Mouse (Mus musculus) c-Kit-positive CD71-positive TER-119-positive erythroid progenitor cells, embryonic 14.5 days (primary cell): ENCODE results near the gene Serinc2.
"Not testable (repeated sequence)": the region's sequence is repeated elsewhere in the genome, so short reads cannot be mapped to it uniquely, and the experiment has no call there.

Experiments used
- DNase-seq: peaks from one replicate; pipeline ENCODE4 v3.0.0-alpha.2; 2013; ENCODE audit warnings: low spot score

The Serinc2 gene

DNA sequence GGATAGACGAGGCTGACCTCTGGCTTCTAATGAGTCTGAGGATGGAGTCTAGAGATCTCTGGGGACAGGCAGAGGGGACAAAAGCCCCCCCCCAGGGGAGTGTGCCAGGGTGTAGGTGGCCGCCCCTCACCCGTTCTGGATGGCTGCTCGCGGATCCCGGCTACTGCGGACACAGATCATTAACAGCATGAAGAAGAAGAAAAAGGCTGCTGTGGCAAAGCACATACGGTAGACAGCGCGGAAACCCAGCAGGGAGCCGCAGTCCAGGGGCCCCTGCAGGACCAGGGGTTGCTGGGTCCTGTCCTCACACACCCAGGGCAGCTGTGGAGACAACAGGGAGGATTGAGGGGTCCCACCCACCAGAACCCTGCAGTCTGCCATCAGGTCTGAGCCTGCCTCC is 14.9 kb downstream of the Serinc2 start:
- no peak for DNase-seq

DNA sequence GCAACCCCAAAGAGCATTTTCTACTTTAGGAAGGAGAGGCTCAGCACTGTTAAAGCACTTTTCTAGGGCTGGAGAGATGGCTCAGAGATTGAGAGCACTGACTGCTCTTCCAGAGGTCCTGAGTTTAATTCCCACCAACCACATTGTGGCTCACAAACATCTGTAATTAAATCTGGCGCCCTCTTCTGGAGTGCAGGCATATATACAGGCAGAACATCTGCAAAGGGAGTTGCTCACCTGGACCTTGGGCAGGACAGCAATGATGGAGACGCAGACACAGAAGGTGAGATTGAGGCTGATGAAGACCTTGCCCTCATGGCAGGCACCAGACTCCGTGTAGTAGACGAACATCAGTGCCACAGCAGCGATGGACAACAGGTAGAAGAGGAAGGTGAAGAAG is 18.6 kb downstream of the Serinc2 start:
- DNase-seq = no peak

DNA sequence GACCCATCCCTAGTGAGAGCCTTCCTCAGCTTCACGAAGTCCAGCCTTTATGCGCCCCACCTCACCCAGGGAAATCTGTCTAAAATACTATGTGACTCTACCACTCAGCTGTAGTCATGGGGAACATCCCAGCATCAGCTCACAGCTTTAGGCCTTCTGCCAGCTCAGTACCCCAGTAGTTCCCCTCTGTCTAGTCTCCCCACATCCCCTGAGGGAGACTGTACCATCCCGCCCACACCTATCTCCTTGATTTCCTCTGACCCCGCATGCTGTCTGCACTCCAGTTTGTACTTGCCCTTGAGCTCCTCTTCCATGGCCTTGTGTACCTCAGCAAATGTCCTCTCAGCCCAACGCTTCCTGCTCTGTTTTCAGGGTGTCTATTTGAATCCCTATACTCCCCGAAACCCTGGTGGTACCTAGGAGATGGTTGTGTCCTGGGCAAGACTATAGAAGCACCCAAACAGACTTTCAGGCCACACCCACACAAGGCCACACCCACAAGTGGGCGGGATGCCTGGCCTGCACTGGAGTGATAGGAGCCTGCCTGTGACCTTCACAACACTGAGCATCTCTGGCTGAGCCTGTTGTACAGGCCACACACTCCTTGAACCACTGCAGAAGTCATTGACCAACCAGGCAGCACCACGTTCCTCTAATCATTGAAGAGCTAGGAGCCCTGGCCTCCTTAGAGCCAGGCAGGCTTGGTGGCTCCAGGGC is 26.4 kb downstream of the Serinc2 start:
- peak; percentile 95 for DNase-seq

GRCm38 (mm10) chr4:130251763-130252162 is 27.2 kb downstream of the Serinc2 start:
- no peak for DNase-seq

DNA sequence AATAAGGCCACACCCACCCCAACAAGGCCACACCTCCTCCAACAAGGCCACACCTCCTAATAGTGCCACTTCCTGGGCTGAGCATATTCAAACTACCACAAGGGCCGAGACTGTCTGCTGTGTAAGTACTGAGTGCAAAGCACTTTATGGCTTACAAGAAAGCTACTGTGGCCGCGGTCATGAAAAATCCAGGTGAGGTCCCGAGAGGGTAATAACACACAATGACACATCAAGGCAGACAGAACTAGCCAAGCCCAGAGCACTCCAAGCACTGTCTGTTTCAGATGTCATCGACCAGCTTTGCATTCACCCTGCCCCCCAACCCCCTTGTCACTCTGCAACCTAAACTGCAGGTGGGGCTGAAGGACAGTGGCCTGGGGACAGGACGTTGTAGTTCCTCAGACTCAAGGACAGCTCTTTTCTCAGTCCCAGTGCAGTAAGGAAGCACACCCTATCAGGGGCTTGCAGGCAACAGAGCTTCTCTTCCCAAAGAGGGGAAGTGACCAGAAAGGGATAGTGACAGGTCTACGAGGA is 27.8 kb downstream of the Serinc2 start:
- DNase-seq = no peak

DNA sequence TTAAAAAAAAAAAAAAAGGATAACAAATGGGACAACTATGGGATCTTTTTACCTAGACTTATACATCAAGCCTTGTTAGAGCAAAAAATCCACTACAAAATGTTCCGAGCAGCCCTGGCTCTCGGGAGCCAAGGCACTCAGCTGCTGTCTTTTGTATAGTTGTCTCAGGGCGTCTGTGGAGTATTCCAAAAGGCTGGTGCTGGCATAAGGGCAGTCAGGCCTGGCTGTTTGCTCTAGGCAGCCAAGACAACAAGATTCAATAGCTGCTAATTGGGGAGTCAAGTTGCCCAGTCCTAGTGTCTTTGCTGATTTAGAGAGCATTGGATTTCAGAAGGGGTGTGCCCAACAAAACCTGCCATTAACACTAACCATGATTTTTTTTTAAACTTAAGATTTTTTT is 30.4 kb downstream of the Serinc2 start:
- DNase-seq = no peak

- DNase-seq = peak; percentile 81
These were observed 32.9 kb downstream of the Serinc2 start for GRCm38 (mm10) chr4:130246132-130246531.

- no peak for DNase-seq
These were observed 34.3 kb downstream of the Serinc2 start for GRCm38 (mm10) chr4:130244749-130245148.

GRCm38 (mm10) chr4:130243621-130244020 is 35.4 kb downstream of the Serinc2 start:
- DNase-seq = not testable (repeated sequence)

DNA sequence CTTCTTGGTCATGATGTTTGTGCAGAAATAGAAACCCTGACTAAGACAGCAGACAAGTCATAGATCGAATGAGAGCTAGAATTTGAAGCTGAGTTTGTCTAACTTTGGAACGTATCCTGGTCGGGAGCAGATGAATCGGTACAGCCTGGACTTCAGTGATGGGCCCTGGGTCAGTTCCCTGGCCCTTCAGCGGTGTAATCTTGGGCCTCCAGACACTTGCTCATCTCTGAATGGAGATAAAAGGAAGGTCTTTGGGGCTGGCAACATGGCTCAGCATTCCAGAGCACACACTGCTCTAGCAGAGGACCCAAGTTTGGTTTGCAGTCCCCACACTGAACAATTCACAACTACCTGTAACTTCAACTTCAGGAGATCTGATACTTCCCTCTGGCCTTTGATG is 36.0 kb downstream of the Serinc2 start:
- no peak for DNase-seq

DNA sequence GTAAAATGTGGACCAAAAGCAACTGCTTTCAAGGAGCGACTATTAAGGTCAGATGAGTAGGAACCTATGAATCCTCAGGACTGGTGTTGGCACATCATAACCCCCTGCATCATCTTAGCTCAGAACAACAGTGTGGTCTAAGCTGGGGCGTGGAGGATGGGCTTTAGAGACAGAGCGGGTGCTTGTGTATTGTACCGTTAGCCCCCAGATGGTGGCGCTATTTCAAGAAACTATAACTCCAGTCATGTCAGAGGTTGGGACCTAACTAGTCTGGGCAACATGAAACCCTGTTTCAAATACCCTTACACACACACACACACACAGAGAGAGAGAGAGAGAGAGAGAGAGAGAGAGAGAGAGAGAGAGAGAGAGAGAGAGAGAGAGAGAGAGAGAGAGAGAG is 38.3 kb downstream of the Serinc2 start:
- no peak for DNase-seq

GRCm38 (mm10) chr4:130237607-130238006 is 41.4 kb downstream of the Serinc2 start:
- no peak for DNase-seq

GRCm38 (mm10) chr4:130236361-130236760 is 42.6 kb downstream of the Serinc2 start:
- DNase-seq = no peak

GRCm38 (mm10) chr4:130224071-130224470 is 54.9 kb downstream of the Serinc2 start:
- no peak for DNase-seq

- DNase-seq = no peak
These were observed 56.8 kb downstream of the Serinc2 start, which contains the start of gene Gm853 for GRCm38 (mm10) chr4:130222179-130222578. Gene Gm853, minus strand, starts transcription at chr4:130222401.

DNA sequence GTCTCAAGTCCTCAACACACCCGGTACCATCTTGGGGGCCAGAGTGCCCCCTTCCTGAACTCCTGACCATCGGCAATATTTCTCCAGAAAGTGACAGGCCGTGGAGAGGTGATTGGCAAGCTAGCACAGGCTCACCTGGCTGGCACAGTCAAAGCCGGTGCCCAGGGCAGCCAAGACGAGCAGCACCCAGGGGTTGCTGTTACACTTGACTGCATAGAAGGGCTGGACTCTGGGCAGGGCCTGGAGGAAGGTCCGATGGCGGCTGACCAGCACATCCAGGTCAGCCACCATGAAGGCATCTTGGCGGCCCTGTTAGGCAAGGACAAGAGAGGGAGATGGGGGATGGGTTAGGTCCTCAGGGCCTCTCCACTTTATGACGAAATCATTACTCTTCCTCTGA is 58.8 kb downstream of the Serinc2 start:
- no peak for DNase-seq

DNA sequence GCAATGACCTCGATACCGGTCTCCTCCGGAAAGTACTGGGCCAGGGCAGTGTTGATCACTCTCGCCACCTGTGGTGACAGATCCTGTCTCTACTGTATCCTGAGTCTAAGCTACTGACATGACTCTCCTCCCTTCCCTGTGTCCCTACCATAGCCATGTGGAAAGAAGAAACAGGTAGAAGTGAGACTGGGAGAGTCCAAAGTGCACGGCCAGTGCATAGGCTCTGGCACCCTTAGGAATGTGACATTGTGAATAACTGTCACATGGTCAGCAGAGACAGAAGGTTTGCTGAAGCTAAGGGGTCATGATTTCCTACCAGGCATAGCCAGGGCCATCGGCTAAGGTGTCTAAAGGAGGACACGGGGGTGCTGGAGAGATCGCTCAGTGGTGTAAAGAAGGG is 63.6 kb downstream of the Serinc2 start:
- DNase-seq = no peak

DNA sequence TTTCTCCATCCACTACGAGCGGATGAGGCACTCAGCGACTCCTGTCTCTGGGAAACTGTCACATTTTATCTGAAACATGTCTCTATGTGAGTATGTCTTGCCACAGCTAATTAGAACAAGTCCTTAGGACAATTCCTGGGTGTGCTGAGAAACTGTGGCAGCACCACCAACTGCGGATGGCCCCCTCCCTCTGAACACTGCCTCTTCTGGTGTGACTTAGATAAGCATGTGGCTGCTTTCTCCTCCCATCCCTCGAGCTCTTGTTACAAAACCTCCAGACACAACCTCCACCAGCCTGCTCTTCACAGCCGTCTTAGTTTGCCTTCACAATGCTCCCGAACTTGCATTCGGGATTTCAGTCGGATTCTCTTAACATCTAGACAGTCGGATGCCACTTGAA is 65.1 kb downstream of the Serinc2 start:
- peak; percentile 41 for DNase-seq

GRCm38 (mm10) chr4:130213197-130213596 is 65.8 kb downstream of the Serinc2 start:
- no peak for DNase-seq

DNA sequence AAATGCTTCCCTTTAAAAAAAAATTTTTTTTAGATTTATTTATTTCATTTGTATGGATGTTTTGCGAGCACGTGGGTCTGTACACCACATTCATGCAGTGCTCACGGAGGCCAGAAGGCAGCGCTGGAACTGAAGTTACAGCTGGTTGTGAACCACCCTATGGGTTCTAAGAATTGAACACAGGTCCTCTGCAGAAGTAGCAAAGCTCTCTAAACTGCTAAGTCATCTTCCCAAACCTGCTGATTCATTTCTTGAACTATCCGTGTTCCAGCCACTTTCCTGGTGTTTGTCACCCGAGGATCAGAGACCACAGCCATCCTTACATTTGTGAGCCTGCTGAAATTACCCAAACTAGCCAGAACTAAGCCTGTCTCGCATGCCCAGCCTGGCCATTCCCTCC is 66.6 kb downstream of the Serinc2 start:
- DNase-seq = peak; percentile 47

DNA sequence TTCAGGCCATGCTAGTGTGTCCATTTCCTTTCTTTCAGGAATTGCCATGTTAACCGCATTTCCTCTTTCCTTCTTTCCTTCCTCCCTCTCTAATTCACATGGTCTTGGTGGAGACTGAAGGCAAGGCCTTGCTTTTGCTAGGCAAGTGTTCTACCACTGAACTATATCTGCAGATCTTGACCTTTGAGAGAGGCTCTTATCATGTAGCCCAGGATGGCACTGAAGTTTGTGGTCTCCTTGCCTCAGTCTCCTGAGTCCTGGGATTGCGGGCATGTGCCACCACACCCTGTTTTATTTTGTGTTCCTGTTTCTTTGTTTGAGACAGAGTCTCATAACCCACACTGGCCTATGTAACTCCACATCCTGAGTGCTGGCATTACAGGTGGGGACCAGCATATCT is 67.1 kb downstream of the Serinc2 start:
- no peak for DNase-seq
